Mouse (Mus musculus): ENCODE data around the gene Gm47791. TPM values are rescaled to one million over a fixed set of nuclear protein-coding genes. Genes with fewer than 3 reads are reported as not detected.

The Gm47791 gene
- total RNA-seq, 1 experiment from 2014 or later, result not detected

DNA sequence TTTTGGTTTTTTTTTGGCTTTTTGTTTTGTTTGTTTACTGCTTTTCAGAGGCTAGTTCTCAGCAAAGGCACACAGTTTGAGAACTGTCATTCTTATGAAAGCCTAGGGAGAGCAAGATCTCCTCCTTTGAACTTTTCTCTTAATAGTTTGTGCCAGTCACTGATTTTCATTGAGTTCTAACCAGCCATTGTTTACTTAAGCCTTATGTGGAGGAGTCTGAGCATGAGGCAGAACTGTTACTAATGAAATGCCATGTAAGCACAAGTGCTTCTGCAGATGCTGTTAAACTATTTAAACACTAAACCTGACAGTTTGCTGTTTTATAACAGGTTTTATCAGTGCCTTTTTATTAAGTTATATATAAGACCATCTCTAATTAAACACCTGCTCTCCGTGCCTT lies 33.0 kb downstream of the Gm47791 start:
- ATAC-seq (ENCODE audit: extremely low read depth, insufficient number of reproducible peaks, low FRiP score, poor library complexity, severe bottlenecking), result no peak

DNA sequence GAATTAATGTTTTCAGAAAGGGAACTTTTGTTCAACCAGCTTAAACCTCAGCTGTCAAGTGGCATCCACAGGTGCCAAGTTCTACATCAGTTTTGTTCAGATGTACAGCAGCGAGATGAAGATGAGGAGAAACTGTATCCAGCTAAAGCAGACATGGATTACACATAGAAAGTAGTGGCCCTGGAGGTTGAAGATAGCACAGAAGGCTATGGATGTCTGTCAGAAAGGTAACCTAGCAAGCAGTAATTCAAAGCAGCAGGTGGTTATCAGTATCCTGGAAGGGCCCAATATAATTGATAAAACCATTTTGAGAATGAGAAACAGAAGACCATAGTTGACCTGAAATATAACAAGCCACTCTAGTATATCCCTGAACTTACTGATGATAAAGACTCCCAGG lies 37.7 kb downstream of the Gm47791 start:
- no peak for ATAC-seq (ENCODE audit: extremely low read depth, insufficient number of reproducible peaks, low FRiP score, poor library complexity, severe bottlenecking)

DNA sequence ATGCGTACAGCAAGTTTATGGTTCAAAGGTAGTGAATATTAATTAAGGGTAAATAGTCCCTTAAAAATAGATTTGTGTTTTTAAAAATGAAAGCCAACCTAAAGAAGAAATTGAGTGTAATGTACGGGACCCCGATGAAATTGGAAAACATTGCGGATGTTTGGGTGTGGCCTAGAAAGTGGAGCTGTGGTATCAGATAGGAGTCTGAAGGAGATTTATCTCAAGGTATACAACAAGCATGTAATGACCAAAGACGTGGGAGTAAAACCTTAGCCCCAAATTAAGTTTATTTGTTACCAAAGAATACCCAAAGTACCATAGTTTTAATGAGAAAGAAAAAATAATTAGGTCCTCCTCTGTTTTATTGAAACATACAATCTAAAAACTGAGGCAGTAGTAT lies 44.6 kb downstream of the Gm47791 start:
- no peak for ATAC-seq (ENCODE audit: extremely low read depth, insufficient number of reproducible peaks, low FRiP score, poor library complexity, severe bottlenecking)

DNA sequence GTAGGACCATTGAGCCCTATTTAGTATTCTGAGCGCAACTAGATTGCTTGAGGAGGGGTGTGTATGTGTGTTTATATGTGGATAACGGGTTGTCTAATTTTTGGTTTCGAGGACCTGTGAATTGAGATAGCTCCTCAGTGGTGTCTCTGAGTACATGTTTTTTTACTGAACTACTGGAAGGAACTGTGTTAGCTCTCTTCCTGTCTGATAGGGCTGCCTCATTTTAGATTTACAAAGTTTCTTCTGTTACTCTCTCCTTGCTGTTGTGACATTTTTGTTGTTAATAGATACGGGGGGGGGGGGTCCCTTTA lies 45.2 kb downstream of the Gm47791 start:
- ATAC-seq (ENCODE audit: extremely low read depth, insufficient number of reproducible peaks, low FRiP score, poor library complexity, severe bottlenecking), result no peak

DNA sequence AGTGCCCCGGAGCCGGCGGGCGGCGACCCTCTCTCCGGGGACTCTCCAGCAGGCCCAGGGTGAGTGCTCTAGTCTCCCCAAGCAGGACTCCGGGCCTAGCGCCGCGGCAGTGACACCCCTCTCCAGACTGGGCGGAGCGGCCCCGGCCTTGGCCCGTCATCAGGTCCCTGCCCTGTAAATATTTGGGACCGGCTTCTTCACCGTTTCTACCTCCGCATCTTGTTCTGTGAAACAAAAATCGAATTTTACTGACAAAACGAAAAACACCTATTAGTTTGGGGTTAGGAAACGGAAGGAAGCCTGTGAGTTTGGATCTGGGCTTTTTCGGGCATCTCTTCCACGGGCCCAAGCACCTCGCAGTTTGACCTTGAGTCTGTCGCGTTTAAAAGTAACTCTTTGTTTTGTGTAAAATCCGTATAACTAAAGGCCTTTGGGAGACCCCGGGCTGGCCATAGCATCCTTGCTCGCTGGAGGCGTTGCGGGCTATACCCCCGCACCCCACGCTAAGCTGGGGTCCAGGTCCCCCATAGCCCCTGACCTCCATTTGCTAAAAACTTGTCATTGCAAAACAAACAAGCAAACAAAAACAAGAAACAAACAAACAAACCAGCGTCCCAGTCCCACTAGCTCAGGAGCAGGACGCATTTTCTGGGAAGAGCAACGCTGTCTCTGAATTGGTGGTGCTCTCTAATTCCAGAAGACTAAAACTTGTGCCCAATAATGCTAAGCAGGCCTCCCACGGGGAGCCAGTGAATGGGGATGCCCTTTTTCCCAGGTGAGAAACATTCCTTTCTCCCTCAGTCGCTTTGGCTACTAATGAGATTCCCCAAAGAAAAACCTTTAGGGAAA lies 45.8 kb downstream of the Gm47791 start:
- peak; percentile 74 for ATAC-seq (ENCODE audit: extremely low read depth, insufficient number of reproducible peaks, low FRiP score, poor library complexity, severe bottlenecking)

DNA sequence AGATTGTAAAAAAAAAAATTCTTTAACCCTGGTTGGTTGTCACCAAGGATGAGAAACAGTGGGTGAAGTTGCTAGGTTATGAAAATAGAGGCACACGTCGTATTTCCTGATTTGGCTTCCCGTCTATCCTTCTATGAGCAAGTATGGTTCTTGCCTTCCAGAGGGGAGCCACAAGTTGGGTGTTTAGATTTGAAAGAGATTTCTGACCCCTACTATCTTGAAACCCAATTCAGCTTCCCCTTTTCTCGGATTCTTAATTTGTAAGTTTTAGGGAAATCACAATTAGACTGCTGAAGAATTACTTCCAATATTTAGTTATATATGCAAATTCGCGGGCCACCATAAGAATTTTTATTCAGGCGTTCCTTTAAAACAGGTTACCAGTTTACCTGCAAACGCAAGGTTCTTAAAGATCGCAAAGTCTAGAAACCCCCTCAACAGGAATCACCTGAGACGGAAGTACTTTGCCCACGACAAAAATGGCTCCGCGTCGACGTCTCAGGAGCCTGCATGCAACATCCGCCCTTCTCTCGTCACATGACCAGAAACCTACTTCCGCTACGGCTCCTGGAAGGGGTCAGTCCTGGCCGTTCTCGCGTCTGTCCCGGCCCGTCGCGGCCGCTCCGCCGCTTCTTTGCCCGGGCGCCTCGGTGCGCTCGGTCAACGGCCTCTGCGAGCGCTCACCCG lies 46.6 kb downstream of the Gm47791 start, which contains the start of gene Mff:
Gene Mff (plus strand): TSS at position 552 of the 687 bp plus-strand sequence.
- peak; percentile 99 for ATAC-seq (ENCODE audit: extremely low read depth, insufficient number of reproducible peaks, low FRiP score, poor library complexity, severe bottlenecking)

Other genes starting within 250 kb of the Gm47791 start
- gene Col4a4, start 184.4 kb downstream of the Gm47791 start, total RNA-seq (2017), result not detected in 2 replicates
- not detected in 2 replicates for gene Col4a3, start 184.3 kb downstream of the Gm47791 start, total RNA-seq (2017)
- 127 and 128 TPM in 2 replicates for gene Mff, start 46.4 kb downstream of the Gm47791 start, total RNA-seq (2017)
- not detected in 2 replicates for gene Tm4sf20, start 2.8 kb downstream of the Gm47791 start, total RNA-seq (2017)
- 55.2 and 59.5 TPM in 2 replicates for gene Agfg1, start 68.2 kb upstream of the Gm47791 start, total RNA-seq (2017)
- gene A030005L19Rik, start 142.1 kb upstream of the Gm47791 start, total RNA-seq (2017), result not detected in 2 replicates
- gene A030014E15Rik, start 153.7 kb upstream of the Gm47791 start, total RNA-seq (2017), result not detected in 2 replicates
- gene Gm6217, start 160.2 kb upstream of the Gm47791 start, total RNA-seq (2017), result not detected in 2 replicates
- not detected in 2 replicates for gene A030003K21Rik, start 172.1 kb upstream of the Gm47791 start, total RNA-seq (2017)
- gene Gm7544, start 184.8 kb upstream of the Gm47791 start, total RNA-seq (2017), result not detected in 2 replicates
- not detected in 2 replicates for gene Gm47955, start 189.0 kb upstream of the Gm47791 start, total RNA-seq (2017)
- not detected in 2 replicates for gene Gm47959, start 229.3 kb upstream of the Gm47791 start, total RNA-seq (2017)

Measured in neutrophil, adult 5-6 weeks (primary cell).